Mouse (Mus musculus): Measurements from ENCODE around the gene Cmpk1. TPM values are rescaled to one million over a fixed set of nuclear protein-coding genes. Genes with fewer than 3 reads are reported as not detected.

The Cmpk1 gene
- polyA plus RNA-seq, 1 experiment from 2014 or later = 117 TPM

- no peak overlapping the region for H3K4me3 ChIP-seq (replicated peaks)
- H3K9ac ChIP-seq = no peak overlapping the region
- H3K4me1 ChIP-seq = peaks cover 12% of the 10 kb centered on the region
- H3K27ac ChIP-seq = no peak overlapping the region
- peaks cover 81% of the 10 kb centered on the region for H3K27me3 ChIP-seq (replicated peaks)
- ATAC-seq (ENCODE audit: insufficient read depth, low FRiP score, low read depth) = no peak
- no peak overlapping the region for H3K4me2 ChIP-seq
- H3K9me3 ChIP-seq = no peaks in the 10 kb centered on the region
- H3K36me3 ChIP-seq = no peaks in the 10 kb centered on the region
- 3% methylated on average over 13 of the region's 13 CpGs for WGBS
Measured at GRCm38 (mm10) chr4:114913594-114913962, 73.5 kb downstream of the Cmpk1 start.

GRCm38 (mm10) chr4:114912705-114913593 is 74.1 kb downstream of the Cmpk1 start:
- WGBS = 7% methylated on average over 35 of the region's 35 CpGs
- H3K27ac ChIP-seq = no peak overlapping the region
- H3K9me3 ChIP-seq = no peaks in the 10 kb centered on the region
- H3K4me2 ChIP-seq = no peak overlapping the region
- no peak overlapping the region for H3K9ac ChIP-seq
- no peaks in the 10 kb centered on the region for H3K36me3 ChIP-seq
- no peak overlapping the region for H3K4me3 ChIP-seq (replicated peaks)
- H3K27me3 ChIP-seq (replicated peaks) = peaks cover 88% of the 10 kb centered on the region
- no peak for ATAC-seq (ENCODE audit: insufficient read depth, low FRiP score, low read depth)
- peaks cover 18% of the 10 kb centered on the region for H3K4me1 ChIP-seq

- no peaks in the 10 kb centered on the region for H3K36me3 ChIP-seq
- H3K27ac ChIP-seq = no peak overlapping the region
- no peaks in the 10 kb centered on the region for H3K9me3 ChIP-seq
- 4% methylated on average over 20 of the region's 20 CpGs for WGBS
- ATAC-seq (ENCODE audit: insufficient read depth, low FRiP score, low read depth) = no peak
- H3K4me1 ChIP-seq = peaks cover 27% of the 10 kb centered on the region
- H3K9ac ChIP-seq = no peak overlapping the region
- peak overlapping the region; percentile 95 for H3K4me2 ChIP-seq
- peak overlapping the region; percentile 53 for H3K4me3 ChIP-seq (replicated peaks)
- H3K27me3 ChIP-seq (replicated peaks) = peaks cover 95% of the 10 kb centered on the region
Measured at GRCm38 (mm10) chr4:114909602-114910484, 77.2 kb downstream of the Cmpk1 start.

Other genes starting within 250 kb of the Cmpk1 start
- gene Gm12830, start 165.5 kb downstream of the Cmpk1 start, polyA plus RNA-seq (2015; fragmentation: Nextera tagmentation; extraction: Ambion mirVana) = not detected in 2 replicates
- 0.19 and 0.32 TPM in 2 replicates for gene Foxd2, start 78.4 kb downstream of the Cmpk1 start, polyA plus RNA-seq (2015; fragmentation: Nextera tagmentation; extraction: Ambion mirVana)
- not detected in 2 replicates for gene Foxe3, start 61.2 kb downstream of the Cmpk1 start, polyA plus RNA-seq (2015; fragmentation: Nextera tagmentation; extraction: Ambion mirVana)
- gene Stil, start 12.9 kb upstream of the Cmpk1 start, polyA plus RNA-seq (2015; fragmentation: Nextera tagmentation; extraction: Ambion mirVana) = 9.9 and 10.9 TPM in 2 replicates
- 1.6 and 2.9 TPM in 2 replicates for gene Tal1, start 69.2 kb upstream of the Cmpk1 start, polyA plus RNA-seq (2015; fragmentation: Nextera tagmentation; extraction: Ambion mirVana)
- 82.4 and 96.6 TPM in 2 replicates for gene Pdzk1ip1, start 101.5 kb upstream of the Cmpk1 start, polyA plus RNA-seq (2015; fragmentation: Nextera tagmentation; extraction: Ambion mirVana)
- 0.41 and 0.45 TPM in 2 replicates for gene Cyp4x1, start 147.0 kb upstream of the Cmpk1 start, polyA plus RNA-seq (2015; fragmentation: Nextera tagmentation; extraction: Ambion mirVana)